Mouse (Mus musculus) kidney, embryonic 14.5 days (tissue): Measurements from ENCODE around the gene Desi1. TPM values are rescaled to one million over a fixed set of nuclear protein-coding genes. Genes with fewer than 3 reads are reported as not detected.

Source experiments
- ATAC-seq: fragments of 200-750 bp; cut with Nextera tagmentation; 2 replicates; pipeline ENCODE4 v1.8.0; 2017; ENCODE audit warnings: moderate number of reproducible peaks, mild to moderate bottlenecking, moderate TSS enrichment, moderate library complexity; ENCODE audit not compliant: low FRiP score, low TSS enrichment
- H3K27ac ChIP-seq: fragments of 300-500 bp; sonication (generic); 2 replicates; pipeline ENCODE4 v1.5.1; 2014; ENCODE audit warnings: low read depth, mild to moderate bottlenecking, low read length, moderate library complexity, mixed read lengths
- H3K27me3 ChIP-seq: fragments of 300-500 bp; sonication (generic); 2 replicates; pipeline ENCODE4 v1.6.1; 2014; ENCODE audit warnings: mild to moderate bottlenecking, low read length; ENCODE audit not compliant: control insufficient read depth, insufficient read depth
- H3K36me3 ChIP-seq: fragments of 300-500 bp; sonication (generic); 2 replicates; pipeline ENCODE4 v1.6.1; 2014; ENCODE audit warnings: low read length, mixed read lengths; ENCODE audit not compliant: control insufficient read depth, insufficient read depth
- H3K4me1 ChIP-seq: fragments of 300-500 bp; sonication (generic); 2 replicates; pipeline ENCODE4 v1.6.1; 2014; ENCODE audit warnings: low read length, mixed read lengths; ENCODE audit not compliant: control insufficient read depth, insufficient read depth
- H3K4me2 ChIP-seq: fragments of 300-500 bp; sonication (generic); replicated peaks from 2 replicates; pipeline ENCODE4 v1.6.1; 2014; ENCODE audit warnings: low read depth, mild to moderate bottlenecking, low read length
- H3K4me3 ChIP-seq: fragments of 300-500 bp; sonication (generic); 2 replicates; pipeline ENCODE4 v1.5.1; 2014; ENCODE audit warnings: mild to moderate bottlenecking, low read length
- H3K9ac ChIP-seq: fragments of 300-500 bp; sonication (generic); 2 replicates; pipeline ENCODE4 v1.6.1; 2014; ENCODE audit warnings: low read depth, mild to moderate bottlenecking, low read length, moderate library complexity
- H3K9me3 ChIP-seq: fragments of 300-500 bp; sonication (generic); 2 replicates; pipeline ENCODE4 v1.6.1; 2016; ENCODE audit warnings: low read length; ENCODE audit not compliant: control insufficient read depth
- WGBS: fragments of 180-500 bp; shearing (Covaris S2); extraction: QIAGEN DNeasy Blood & Tissue Kit; methylation state at CpG from one replicate; pipeline ENCODE4 v1.1.7; 2014; 5-methylcytosine and 5-hydroxymethylcytosine counted together
- polyA plus RNA-seq: library from polyadenylated mRNA; unstranded; fragments of >200 nt; fragmentation: Nextera tagmentation; extraction: Ambion mirVana; gene quantifications from 2 replicates; pipeline ENCODE4 v1.2.1, GENCODE M21; 2014

Gene Desi1
- polyA plus RNA-seq, 1 experiment from 2014 or later: 33.0 TPM

GRCm38 (mm10) chr15:81954151-81954583 lies 79.5 kb downstream of the Desi1 start:
- 95% methylated on average over 9 of the region's 9 CpGs for WGBS
- Histone ChIP-seq H3K4me3 (no peak overlapping the region), H3K4me2 (no peak overlapping the region), H3K9me3 (no peaks in the 10 kb centered on the region), H3K4me1 (no peaks in the 10 kb centered on the region), H3K27ac (no peak overlapping the region), H3K27me3 (no peaks in the 10 kb centered on the region), H3K36me3 (peaks cover 19% of the 10 kb centered on the region), H3K9ac (no peak overlapping the region)
- ATAC-seq: no peak

GRCm38 (mm10) chr15:81952310-81952709 lies 81.4 kb downstream of the Desi1 start:
- Histone ChIP-seq H3K27ac (no peak overlapping the region), H3K9ac (no peak overlapping the region), H3K4me2 (no peak overlapping the region), H3K27me3 (no peaks in the 10 kb centered on the region), H3K36me3 (peaks cover 19% of the 10 kb centered on the region), H3K9me3 (no peaks in the 10 kb centered on the region), H3K4me3 (no peak overlapping the region), H3K4me1 (no peaks in the 10 kb centered on the region)
- WGBS: 81% methylated on average over 4 of the region's 4 CpGs
- no peak for ATAC-seq

DNA sequence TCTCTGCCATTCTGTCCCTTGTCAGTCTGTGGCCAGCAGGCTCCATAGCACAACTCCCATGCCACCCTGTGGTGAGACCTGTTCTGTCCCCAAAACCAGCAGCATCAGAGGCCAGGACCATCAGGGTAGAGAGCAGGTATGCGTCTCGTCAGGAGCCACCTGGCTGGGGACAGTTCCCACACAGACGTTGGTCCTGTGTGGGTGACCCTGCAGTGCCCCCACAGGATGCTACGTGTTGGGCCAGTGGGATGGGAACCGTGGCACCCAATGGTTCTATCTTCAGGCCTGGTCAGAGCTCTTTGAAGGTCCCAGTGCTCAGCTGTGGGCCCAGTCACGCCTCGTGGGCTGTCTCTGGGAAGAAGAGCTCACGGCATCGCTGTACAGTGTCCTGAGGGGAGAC lies 82.5 kb downstream of the Desi1 start:
- Histone ChIP-seq H3K4me1 (no peaks in the 10 kb centered on the region), H3K9ac (no peak overlapping the region), H3K9me3 (no peaks in the 10 kb centered on the region), H3K4me2 (no peak overlapping the region), H3K27me3 (no peaks in the 10 kb centered on the region), H3K36me3 (peaks cover 19% of the 10 kb centered on the region), H3K4me3 (no peak overlapping the region), H3K27ac (no peak overlapping the region)
- WGBS: 88% methylated on average over 9 of the region's 9 CpGs
- no peak for ATAC-seq

GRCm38 (mm10) chr15:81950716-81951115 lies 82.9 kb downstream of the Desi1 start:
- H3K4me3 ChIP-seq: no peak overlapping the region
- no peaks in the 10 kb centered on the region for H3K9me3 ChIP-seq
- WGBS: 65% methylated on average over 5 of the region's 5 CpGs
- peaks cover 19% of the 10 kb centered on the region for H3K36me3 ChIP-seq
- no peaks in the 10 kb centered on the region for H3K27me3 ChIP-seq
- no peak overlapping the region for H3K9ac ChIP-seq
- no peak overlapping the region for H3K4me2 ChIP-seq
- no peaks in the 10 kb centered on the region for H3K4me1 ChIP-seq
- no peak overlapping the region for H3K27ac ChIP-seq
- no peak for ATAC-seq

GRCm38 (mm10) chr15:81949476-81950131 lies 84.1 kb downstream of the Desi1 start:
- no peaks in the 10 kb centered on the region for H3K27me3 ChIP-seq
- H3K27ac ChIP-seq: no peak overlapping the region
- ATAC-seq: no peak
- no peak overlapping the region for H3K9ac ChIP-seq
- WGBS: 68% methylated on average over 11 of the region's 11 CpGs
- H3K4me3 ChIP-seq: no peak overlapping the region
- H3K4me1 ChIP-seq: no peaks in the 10 kb centered on the region
- no peak overlapping the region for H3K4me2 ChIP-seq
- H3K36me3 ChIP-seq: peaks cover 11% of the 10 kb centered on the region
- no peaks in the 10 kb centered on the region for H3K9me3 ChIP-seq

- Histone ChIP-seq H3K9ac (no peak overlapping the region), H3K27ac (no peak overlapping the region), H3K9me3 (no peaks in the 10 kb centered on the region), H3K27me3 (no peaks in the 10 kb centered on the region), H3K36me3 (peaks cover 11% of the 10 kb centered on the region), H3K4me2 (no peak overlapping the region), H3K4me3 (no peak overlapping the region), H3K4me1 (no peaks in the 10 kb centered on the region)
- 81% methylated on average over 10 of the region's 10 CpGs for WGBS
- ATAC-seq: no peak
Measured at GRCm38 (mm10) chr15:81949076-81949475, 84.6 kb downstream of the Desi1 start.

GRCm38 (mm10) chr15:81943176-81943749 lies 90.4 kb downstream of the Desi1 start:
- Histone ChIP-seq H3K9ac (no peak overlapping the region), H3K9me3 (no peaks in the 10 kb centered on the region), H3K27me3 (no peaks in the 10 kb centered on the region), H3K4me1 (peaks cover 8% of the 10 kb centered on the region), H3K36me3 (no peaks in the 10 kb centered on the region), H3K4me3 (no peak overlapping the region), H3K27ac (peak overlapping the region; percentile 62; the same call in 1 of the 2 replicates), H3K4me2 (peak overlapping the region; percentile 26; the same call in 1 of the 2 replicates)
- peak; percentile 86 for ATAC-seq
- 9% methylated on average over 9 of the region's 9 CpGs for WGBS

Other genes starting within 250 kb of the Desi1 start
- 16.1 and 19.2 TPM in 2 replicates for gene Tef, start 231.4 kb downstream of the Desi1 start, polyA plus RNA-seq
- gene Tob2, start 175.1 kb downstream of the Desi1 start, polyA plus RNA-seq: 19.4 and 24.1 TPM in 2 replicates
- gene Phf5a, start 162.0 kb downstream of the Desi1 start, polyA plus RNA-seq: 192 and 223 TPM in 2 replicates
- 123 and 191 TPM in 2 replicates for gene Aco2, start 161.6 kb downstream of the Desi1 start, polyA plus RNA-seq
- 76.5 and 78.9 TPM in 2 replicates for gene Polr3h, start 107.6 kb downstream of the Desi1 start, polyA plus RNA-seq
- gene Csdc2, start 97.1 kb downstream of the Desi1 start, polyA plus RNA-seq: 17.5 and 28.1 TPM in 2 replicates
- 28.3 and 33.0 TPM in 2 replicates for gene Pmm1, start 72.9 kb downstream of the Desi1 start, polyA plus RNA-seq
- gene 1700029P11Rik, start 53.3 kb downstream of the Desi1 start, polyA plus RNA-seq: not detected in 2 replicates
- gene Xrcc6, start 46.0 kb downstream of the Desi1 start, polyA plus RNA-seq: 71.9 and 87.6 TPM in 2 replicates
- 342 and 399 TPM in 2 replicates for gene Snu13, start 13.7 kb upstream of the Desi1 start, polyA plus RNA-seq
- not detected in 2 replicates for gene 4930407I10Rik, start 25.3 kb upstream of the Desi1 start, polyA plus RNA-seq
- 0.07 TPM in 1 of 2 replicates, not detected in the other for gene Mei1, start 36.1 kb upstream of the Desi1 start, polyA plus RNA-seq
- gene Ccdc134, start 94.1 kb upstream of the Desi1 start, polyA plus RNA-seq: 12.8 and 19.6 TPM in 2 replicates
- gene Srebf2, start 113.3 kb upstream of the Desi1 start, polyA plus RNA-seq: 76.9 and 114 TPM in 2 replicates
- 0.80 and 1.1 TPM in 2 replicates for gene Shisa8, start 179.0 kb upstream of the Desi1 start, polyA plus RNA-seq
- gene Tnfrsf13c, start 190.5 kb upstream of the Desi1 start, polyA plus RNA-seq: 0.12 and 0.13 TPM in 2 replicates
- gene Cenpm, start 210.9 kb upstream of the Desi1 start, polyA plus RNA-seq: 83.3 and 116 TPM in 2 replicates
- gene 1500009C09Rik, start 218.5 kb upstream of the Desi1 start, polyA plus RNA-seq: not detected in 2 replicates
- gene Sept3, start 241.0 kb upstream of the Desi1 start, polyA plus RNA-seq: 8.6 and 15.8 TPM in 2 replicates